Mouse (Mus musculus) ES-Bruce4 (cell line): ENCODE data around the gene Gp9. TPM values are rescaled to one million over a fixed set of nuclear protein-coding genes. Genes with fewer than 3 reads are reported as not detected.

Source experiments
- H3K27ac ChIP-seq: 2 replicates; pipeline ENCODE4 v1.5.1; 2012; ENCODE audit warnings: low read length, inconsistent platforms; ENCODE audit not compliant: insufficient read depth
- H3K27me3 ChIP-seq: 2 replicates; pipeline ENCODE4 v1.6.1; 2012; ENCODE audit warnings: mild to moderate bottlenecking, low read length, inconsistent platforms; ENCODE audit not compliant: control insufficient read depth, poor library complexity, insufficient read depth, severe bottlenecking
- H3K36me3 ChIP-seq: 2 replicates; pipeline ENCODE4 v1.6.1; 2012; ENCODE audit warnings: inconsistent platforms, mild to moderate bottlenecking, low read length, moderate library complexity; ENCODE audit not compliant: control insufficient read depth, poor library complexity, insufficient read depth, severe bottlenecking
- H3K4me1 ChIP-seq: one replicate; pipeline ENCODE4 v1.8.1; 2011; ENCODE audit warnings: low read length; ENCODE audit not compliant: control insufficient read depth, insufficient read depth
- H3K4me3 ChIP-seq: 2 replicates; pipeline ENCODE4 v1.5.1; 2011; ENCODE audit warnings: low read depth, mild to moderate bottlenecking, low read length
- H3K9ac ChIP-seq: 2 replicates; pipeline ENCODE4 v1.6.1; 2012; ENCODE audit warnings: low read depth, mild to moderate bottlenecking, inconsistent platforms; ENCODE audit not compliant: poor library complexity, severe bottlenecking
- H3K9me3 ChIP-seq: replicated peaks from 2 replicates; pipeline ENCODE4 v1.6.1; 2012; ENCODE audit warnings: mild to moderate bottlenecking, low read length, inconsistent platforms; ENCODE audit not compliant: control insufficient read depth, poor library complexity, insufficient read depth, severe bottlenecking
- CTCF ChIP-seq: IDR thresholded peaks from one replicate; pipeline ENCODE4 v1.8.1; 2011; ENCODE audit warnings: low read depth, low read length
- EP300 ChIP-seq: IDR thresholded peaks from 2 replicates; pipeline ENCODE4 v1.6.1; 2011; ENCODE audit warnings: low read depth, low read length; ENCODE audit not compliant: insufficient read depth
- POLR2A ChIP-seq: IDR thresholded peaks from one replicate; pipeline ENCODE4 v1.8.1; 2011; ENCODE audit warnings: low read length; ENCODE audit not compliant: insufficient read depth
- polyA plus RNA-seq: library from polyadenylated mRNA; stranded (reverse); fragments of >200 nt; gene quantifications from 2 replicates; pipeline ENCODE4 v1.2.4, GENCODE M21; 2011; ENCODE audit warnings: low read depth; ENCODE audit not compliant: missing spikeins, insufficient read depth, insufficient read length

Gp9 gene
- polyA plus RNA-seq, 1 experiment: not detected

- H3K27ac ChIP-seq: no peak overlapping the region
- no peak overlapping the region for H3K9ac ChIP-seq
- H3K9me3 ChIP-seq: no peaks in the 10 kb centered on the region
- no peaks in the 10 kb centered on the region for H3K36me3 ChIP-seq
- H3K4me1 ChIP-seq: no peaks in the 10 kb centered on the region
- no peaks in the 10 kb centered on the region for H3K27me3 ChIP-seq
- no peak for TF ChIP-seq POLR2A
- TF ChIP-seq EP300: no peak
- TF ChIP-seq CTCF: no peak
- H3K4me3 ChIP-seq: no peak overlapping the region
These were observed 26.2 kb downstream of the Gp9 start for GRCm38 (mm10) chr6:87804036-87804435.

- H3K27ac ChIP-seq: no peak overlapping the region
- no peaks in the 10 kb centered on the region for H3K9me3 ChIP-seq
- H3K27me3 ChIP-seq: no peaks in the 10 kb centered on the region
- H3K36me3 ChIP-seq: no peaks in the 10 kb centered on the region
- no peak overlapping the region for H3K9ac ChIP-seq
- H3K4me1 ChIP-seq: no peaks in the 10 kb centered on the region
- TF ChIP-seq CTCF: no peak
- TF ChIP-seq EP300: no peak
- TF ChIP-seq POLR2A: no peak
- no peak overlapping the region for H3K4me3 ChIP-seq
These were observed 27.0 kb downstream of the Gp9 start for GRCm38 (mm10) chr6:87804886-87805285.

GRCm38 (mm10) chr6:87805448-87805847, 27.6 kb downstream of the Gp9 start:
- Histone ChIP-seq H3K4me1 (no peaks in the 10 kb centered on the region), H3K36me3 (no peaks in the 10 kb centered on the region), H3K9ac (no peak overlapping the region), H3K27ac (no peak overlapping the region), H3K9me3 (no peaks in the 10 kb centered on the region), H3K27me3 (no peaks in the 10 kb centered on the region), H3K4me3 (no peak overlapping the region)
- TF ChIP-seq CTCF (no peak), POLR2A (no peak), EP300 (no peak)

GRCm38 (mm10) chr6:87806028-87806427, 28.2 kb downstream of the Gp9 start:
- no peak overlapping the region for H3K9ac ChIP-seq
- no peaks in the 10 kb centered on the region for H3K4me1 ChIP-seq
- H3K27me3 ChIP-seq: no peaks in the 10 kb centered on the region
- no peak overlapping the region for H3K4me3 ChIP-seq
- H3K27ac ChIP-seq: no peak overlapping the region
- H3K36me3 ChIP-seq: no peaks in the 10 kb centered on the region
- TF ChIP-seq EP300: no peak
- TF ChIP-seq POLR2A: no peak
- H3K9me3 ChIP-seq: no peaks in the 10 kb centered on the region

DNA sequence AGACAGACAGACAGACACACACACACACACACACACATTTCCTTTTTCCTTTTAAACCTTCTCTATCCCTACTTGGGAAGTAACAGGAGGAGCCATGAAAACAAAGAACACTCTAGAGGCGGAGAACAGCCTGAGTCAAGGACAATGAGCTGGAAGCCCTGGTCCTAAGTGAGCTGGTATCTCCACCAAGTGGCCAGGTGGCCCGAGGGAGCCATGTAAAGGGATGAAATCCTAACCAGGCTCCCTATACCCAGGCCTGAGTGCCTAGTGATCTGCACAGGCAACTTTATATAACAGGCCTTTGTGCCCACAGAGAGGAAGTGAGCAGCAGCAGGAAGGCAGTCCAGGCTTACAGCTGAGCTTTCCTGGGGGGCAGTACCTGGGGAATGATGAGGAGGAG, 29.0 kb downstream of the Gp9 start:
- H3K9ac ChIP-seq: no peak overlapping the region
- no peak overlapping the region for H3K27ac ChIP-seq
- H3K4me1 ChIP-seq: no peaks in the 10 kb centered on the region
- TF ChIP-seq POLR2A: no peak
- no peak for TF ChIP-seq EP300
- TF ChIP-seq CTCF: no peak
- H3K27me3 ChIP-seq: no peaks in the 10 kb centered on the region
- no peaks in the 10 kb centered on the region for H3K9me3 ChIP-seq
- no peak overlapping the region for H3K4me3 ChIP-seq
- no peaks in the 10 kb centered on the region for H3K36me3 ChIP-seq

- no peak overlapping the region for H3K9ac ChIP-seq
- H3K9me3 ChIP-seq: no peaks in the 10 kb centered on the region
- no peak overlapping the region for H3K27ac ChIP-seq
- H3K27me3 ChIP-seq: no peaks in the 10 kb centered on the region
- H3K36me3 ChIP-seq: no peaks in the 10 kb centered on the region
- TF ChIP-seq CTCF: no peak
- no peaks in the 10 kb centered on the region for H3K4me1 ChIP-seq
- no peak overlapping the region for H3K4me3 ChIP-seq
These were observed 30.0 kb downstream of the Gp9 start for GRCm38 (mm10) chr6:87807735-87808440.
